Mouse (Mus musculus): Measurements from ENCODE around the gene Sva.

The Sva gene

DNA sequence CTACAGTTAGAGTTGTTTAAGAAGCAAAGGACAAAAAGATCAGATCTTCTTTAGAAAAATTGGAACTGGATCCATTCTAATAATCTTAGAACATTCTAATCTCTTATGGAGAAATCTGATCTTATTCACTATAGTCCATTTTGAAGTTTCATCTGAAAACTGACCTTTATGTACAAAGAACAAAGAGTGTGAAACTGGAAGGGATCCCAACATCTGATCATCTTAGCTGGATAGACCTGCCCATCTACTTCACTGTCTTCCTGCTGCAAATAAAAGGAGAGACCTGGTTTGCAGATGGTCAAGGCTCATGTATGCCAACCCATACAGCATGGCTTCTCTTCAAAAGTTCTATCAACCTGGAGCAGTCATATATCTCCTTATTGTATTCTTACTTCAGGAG lies at the start of gene Sva:
Sva (plus strand) TSS at position 301 of the 400 bp plus-strand sequence.
- DNase-seq: no peak

Measured in cerebellum, adult 18-20 months (tissue).